8 mouse cellular contexts compared by ENCODE assay signal in genomic region chr5:117318741-117319629, GRCm38 (mm10). TPM values are rescaled to one million over a fixed set of nuclear protein-coding genes. Genes with fewer than 3 reads are reported as not detected.
DNase-seq lines count a peak whose midpoint lies in the region; ATAC-seq and TF ChIP-seq lines count a peak whose summit lies in the region.

Gene Vsig10 (plus strand): TSS chr5:117319083.

- H3K9me3 ChIP-seq in heart, embryonic 16.5 days (replicated peaks; ENCODE audit: control insufficient read depth, low read length): no peaks in the 10 kb centered on the region
- H3K9me3 ChIP-seq in liver, postnatal 0 days (ENCODE audit: low read length): no peaks in the 10 kb centered on the region
- H3K9me3 ChIP-seq in neural tube, embryonic 12.5 days: no peaks in the 10 kb centered on the region
- H3K9me3 ChIP-seq in stomach, postnatal 0 days (ENCODE audit: control insufficient read depth, low read length): no peaks in the 10 kb centered on the region

- H3K9ac ChIP-seq in heart, embryonic 16.5 days (ENCODE audit: low read length): peak within 1 kb of the TSS; percentile 80
- H3K9ac ChIP-seq in liver, postnatal 0 days (replicated peaks): peak within 1 kb of the TSS; percentile 78
- H3K9ac ChIP-seq in neural tube, embryonic 12.5 days: peak within 1 kb of the TSS; percentile 66
- H3K9ac ChIP-seq in stomach, postnatal 0 days (ENCODE audit: low read length): peak within 1 kb of the TSS; percentile 95

- peak; percentile 79 for ATAC-seq in heart, embryonic 16.5 days (replicated peaks; ENCODE audit: extremely low read depth, insufficient read depth, low FRiP score)
- ATAC-seq in liver, postnatal 0 days: peak; percentile 86
- ATAC-seq in neural tube, embryonic 12.5 days (ENCODE audit: low FRiP score, low read depth): peak; percentile 81
- ATAC-seq in stomach, postnatal 0 days (ENCODE audit: low FRiP score, low TSS enrichment): peak; percentile 79

- H3K36me3 ChIP-seq in heart, embryonic 16.5 days (ENCODE audit: control insufficient read depth, insufficient read depth): no peaks in the 10 kb centered on the region
- no peaks in the 10 kb centered on the region for H3K36me3 ChIP-seq in liver, postnatal 0 days (replicated peaks; ENCODE audit: insufficient read depth, low read length)
- H3K36me3 ChIP-seq in neural tube, embryonic 12.5 days: no peaks in the 10 kb centered on the region
- no peaks in the 10 kb centered on the region for H3K36me3 ChIP-seq in stomach, postnatal 0 days (ENCODE audit: control insufficient read depth, insufficient read depth, low read length)

- no peak for TF ChIP-seq EP300 in liver, postnatal 0 days (IDR thresholded peaks at IDR 0.05; ENCODE audit: low read depth)
- no peak for TF ChIP-seq EP300 in stomach, postnatal 0 days (optimal IDR thresholded peaks at IDR 0.05)

- H3K4me2 ChIP-seq in heart, embryonic 16.5 days (ENCODE audit: low read depth, low read length): peak within 1 kb of the TSS; percentile 95
- H3K4me2 ChIP-seq in liver, postnatal 0 days (ENCODE audit: low read depth, low read length): peak within 1 kb of the TSS; percentile 96
- H3K4me2 ChIP-seq in neural tube, embryonic 12.5 days (replicated peaks): peak within 1 kb of the TSS; percentile 99
- peak within 1 kb of the TSS; percentile 93 for H3K4me2 ChIP-seq in stomach, postnatal 0 days (replicated peaks; ENCODE audit: low read depth)

- WGBS in heart, embryonic 16.5 days: under 1% methylated on average over 79 of the region's 81 CpGs
- WGBS in liver, postnatal 0 days (ENCODE audit: insufficient replicate concordance): under 1% methylated on average over 74 of the region's 81 CpGs
- under 1% methylated on average over 74 of the region's 81 CpGs for WGBS in neural tube, embryonic 12.5 days
- under 1% methylated on average over 80 of the region's 81 CpGs for WGBS in stomach, postnatal 0 days

- H3K27me3 ChIP-seq in heart, embryonic 16.5 days (ENCODE audit: control insufficient read depth, insufficient read depth, low read length): no peaks in the 10 kb centered on the region
- H3K27me3 ChIP-seq in liver, postnatal 0 days (ENCODE audit: insufficient read depth, low read length): peaks cover 14% of the 10 kb centered on the region
- peaks cover 33% of the 10 kb centered on the region for H3K27me3 ChIP-seq in neural tube, embryonic 12.5 days (replicated peaks)
- no peaks in the 10 kb centered on the region for H3K27me3 ChIP-seq in stomach, postnatal 0 days (ENCODE audit: control insufficient read depth, insufficient read depth, low read length)

- 0 out of 2 replicates have a peak, but pooled peaks have one; percentile 20 for TF ChIP-seq POLR2A in brain, embryonic 14.5 days (IDR thresholded peaks at IDR 0.05; ENCODE audit: borderline replicate concordance, extremely low read depth, insufficient read depth, insufficient read length, poor library complexity, severe bottlenecking)

- H3K27ac ChIP-seq in heart, embryonic 16.5 days (ENCODE audit: low read length): peak within 1 kb of the TSS; percentile 83
- peak within 1 kb of the TSS; percentile 82 for H3K27ac ChIP-seq in liver, postnatal 0 days (ENCODE audit: low read depth)
- H3K27ac ChIP-seq in neural tube, embryonic 12.5 days: no peak within 1 kb of the TSS
- H3K27ac ChIP-seq in stomach, postnatal 0 days (replicated peaks): peak within 1 kb of the TSS; percentile 95

- H3K4me1 ChIP-seq in heart, embryonic 16.5 days (ENCODE audit: control insufficient read depth, insufficient read depth, low read length): peaks cover 14% of the 10 kb centered on the region
- peaks cover 8% of the 10 kb centered on the region for H3K4me1 ChIP-seq in liver, postnatal 0 days (ENCODE audit: insufficient read depth)
- peaks cover 14% of the 10 kb centered on the region; the same call in 1 of the 2 replicates for H3K4me1 ChIP-seq in neural tube, embryonic 12.5 days
- no peaks in the 10 kb centered on the region; the same call in 1 of the 2 replicates for H3K4me1 ChIP-seq in stomach, postnatal 0 days (replicated peaks; ENCODE audit: control insufficient read depth, insufficient read depth)

- H3K4me3 ChIP-seq in heart, embryonic 16.5 days (ENCODE audit: low read length): peak within 1 kb of the TSS; percentile 83
- peak within 1 kb of the TSS; percentile 71 for H3K4me3 ChIP-seq in liver, postnatal 0 days (ENCODE audit: low read depth, low read length)
- peak within 1 kb of the TSS; percentile 68 for H3K4me3 ChIP-seq in neural tube, embryonic 12.5 days
- H3K4me3 ChIP-seq in stomach, postnatal 0 days (ENCODE audit: low read depth, low read length): peak within 1 kb of the TSS; percentile 92

- no peak for TF ChIP-seq CTCF in brain, embryonic 14.5 days (IDR thresholded peaks at IDR 0.05; ENCODE audit: borderline replicate concordance, extremely low read depth, insufficient read depth, insufficient read length)
- no peak; the same call in 1 of the 2 replicates for TF ChIP-seq CTCF in liver, postnatal 0 days (IDR thresholded peaks at IDR 0.05; ENCODE audit: low read depth)
- TF ChIP-seq CTCF in stomach, postnatal 0 days (IDR thresholded peaks at IDR 0.05; ENCODE audit: low read depth): peak; percentile 32

- peak; percentile 53 for DNase-seq in CD4-positive, CD25-positive, alpha-beta regulatory T cell, adult 2 months (ENCODE audit: low read depth, low spot score)
- DNase-seq in brain, embryonic 14.5 days (ENCODE audit: low read depth): peak; percentile 65
- DNase-seq in fibroblast of lung, adult 2 months (ENCODE audit: low read depth): peak; percentile 19
- DNase-seq in kidney, postnatal 14 days: peak; percentile 84
- peak; percentile 67 for DNase-seq in liver, postnatal 0 days
- peak; percentile 78 for DNase-seq in stomach, postnatal 0 days (ENCODE audit: low spot score)

RNA-seq across cellular contexts. Expression of gene Vsig10, which starts in this region (rescaled TPM):
- polyA plus RNA-seq in brain, embryonic 14.5 days (2012; rRNA removed): 2.5 and 2.6 TPM in 2 replicates
- 6.1 and 9.2 TPM in 2 replicates for polyA plus RNA-seq in heart, embryonic 16.5 days (2015; fragmentation: Nextera tagmentation; extraction: Ambion mirVana)
- polyA plus RNA-seq in liver, postnatal 0 days (2015; fragmentation: Nextera tagmentation; extraction: Ambion mirVana): 2.1 and 2.9 TPM in 2 replicates
- polyA plus RNA-seq in neural tube, embryonic 12.5 days (2016; fragmentation: Nextera tagmentation; extraction: Ambion mirVana): 2.4 and 2.8 TPM in 2 replicates
- 9.9 and 13.0 TPM in 2 replicates for polyA plus RNA-seq in stomach, postnatal 0 days (2015; fragmentation: Nextera tagmentation; extraction: Ambion mirVana)

Comparison
In these comparisons a context has a peak if more than half of its experiments do, and no peak if none do; other contexts are left out.
1. DNase-seq: peak in every context shown above with its lines; median percentile 84 in kidney, postnatal 14 days; 78 in stomach, postnatal 0 days; 67 in liver, postnatal 0 days; 65 in brain, embryonic 14.5 days; 53 in CD4-positive, CD25-positive, alpha-beta regulatory T cell, adult 2 months; 19 in fibroblast of lung, adult 2 months.